10 mouse cellular contexts compared by ENCODE assay signal in genomic region chr17:81481843-81482490, GRCm38 (mm10). TPM values are rescaled to one million over a fixed set of nuclear protein-coding genes. Genes with fewer than 3 reads are reported as not detected.
DNase-seq lines count a peak whose midpoint lies in the region; ATAC-seq lines count a peak whose summit lies in the region.
"Had no signal": no experiment of that assay in that cellular context is flagged by ENCODE, and none has a peak within 500 bp of the region (broad histone marks: within the 10 kb centered on the region; RNA-seq: fewer than 3 reads in every experiment).

No protein-coding gene starts in this region.

- H3K27ac ChIP-seq in forebrain, embryonic 10.5 days = no peak overlapping the region
- H3K27ac ChIP-seq in forebrain, embryonic 12.5 days = no peak overlapping the region
- H3K27ac ChIP-seq in midbrain, embryonic 13.5 days = 0 out of 2 replicates have a peak overlapping the region, but pooled peaks have one; percentile 9
- H3K27ac ChIP-seq: lung, embryonic 15.5 days had no signal

- H3K4me3 ChIP-seq in forebrain, embryonic 10.5 days = no peak overlapping the region
- no peak overlapping the region for H3K4me3 ChIP-seq in forebrain, embryonic 12.5 days (replicated peaks)
- no peak overlapping the region for H3K4me3 ChIP-seq in midbrain, embryonic 13.5 days (replicated peaks)
- H3K4me3 ChIP-seq: lung, embryonic 15.5 days had no signal

- peak; percentile 18 for DNase-seq in forebrain, embryonic 10.5 days (ENCODE audit: extremely low spot score, low spot score)
- peak; percentile 82 to 83 for DNase-seq in cerebellum, postnatal 14 days
- peak; percentile 54 to 75 for DNase-seq in heart, adult 9 months (ENCODE audit: low spot score in 2 of 2)
- DNase-seq in yolk sac, embryonic 10.5 days (ENCODE audit: low spot score) = no peak
- no peak for DNase-seq in kidney, adult 11 months
- DNase-seq in kidney, postnatal 10 days = no peak

- ATAC-seq in forebrain, embryonic 12.5 days (ENCODE audit: low FRiP score) = no peak; the same call in 1 of the 2 replicates
- 0 out of 2 replicates have a peak, but pooled peaks have one; percentile 37 for ATAC-seq in midbrain, embryonic 13.5 days

- peaks cover 32% of the 10 kb centered on the region for H3K27me3 ChIP-seq in forebrain, embryonic 10.5 days (ENCODE audit: poor library complexity, severe bottlenecking)
- H3K27me3 ChIP-seq in forebrain, embryonic 12.5 days = 0 out of 2 replicates have a peak, but pooled peaks cover 3% of the 10 kb centered on the region
- H3K27me3 ChIP-seq in midbrain, embryonic 13.5 days = no peaks in the 10 kb centered on the region
- H3K27me3 ChIP-seq: lung, embryonic 15.5 days had no signal

- no peaks in the 10 kb centered on the region for H3K9me3 ChIP-seq in forebrain, embryonic 10.5 days
- no peaks in the 10 kb centered on the region for H3K9me3 ChIP-seq in forebrain, embryonic 12.5 days
- H3K9me3 ChIP-seq in midbrain, embryonic 13.5 days = no peaks in the 10 kb centered on the region
- H3K9me3 ChIP-seq: lung, embryonic 15.5 days had no signal

- H3K4me1 ChIP-seq in forebrain, embryonic 10.5 days = peaks cover 17% of the 10 kb centered on the region
- H3K4me1 ChIP-seq in forebrain, embryonic 12.5 days = peaks cover 15% of the 10 kb centered on the region
- H3K4me1 ChIP-seq in midbrain, embryonic 13.5 days (replicated peaks) = peaks cover 20% of the 10 kb centered on the region

- WGBS in forebrain, embryonic 10.5 days = 71% methylated on average over 11 of the region's 11 CpGs
- WGBS in forebrain, embryonic 12.5 days = 59% methylated on average over 11 of the region's 11 CpGs
- 56% methylated on average over 11 of the region's 11 CpGs for WGBS in midbrain, embryonic 13.5 days

- H3K36me3 ChIP-seq in forebrain, embryonic 10.5 days (replicated peaks) = no peaks in the 10 kb centered on the region
- no peaks in the 10 kb centered on the region for H3K36me3 ChIP-seq in forebrain, embryonic 12.5 days (replicated peaks)
- no peaks in the 10 kb centered on the region for H3K36me3 ChIP-seq in midbrain, embryonic 13.5 days
- H3K36me3 ChIP-seq: lung, embryonic 15.5 days had no signal

- no peak overlapping the region for H3K9ac ChIP-seq in forebrain, embryonic 12.5 days
- H3K9ac ChIP-seq in midbrain, embryonic 13.5 days (replicated peaks) = no peak overlapping the region
- H3K9ac ChIP-seq: lung, embryonic 15.5 days had no signal

- H3K4me2 ChIP-seq in forebrain, embryonic 12.5 days = no peak overlapping the region
- no peak overlapping the region for H3K4me2 ChIP-seq in midbrain, embryonic 13.5 days (replicated peaks)
- H3K4me2 ChIP-seq: lung, embryonic 15.5 days had no signal

RNA-seq across cellular contexts. Expression of gene Gm11096, which starts 40.4 kb away (rescaled TPM):
- not detected in 2 replicates for polyA plus RNA-seq in forebrain, embryonic 10.5 days (2016; fragmentation: Nextera tagmentation; extraction: Ambion mirVana)
- not detected in 2 replicates for polyA plus RNA-seq in forebrain, embryonic 12.5 days (2016; fragmentation: Nextera tagmentation; extraction: Ambion mirVana)
- polyA plus RNA-seq in midbrain, embryonic 13.5 days (2015; fragmentation: Nextera tagmentation; extraction: Ambion mirVana) = not detected in 2 replicates
- polyA plus RNA-seq: C2C12; lung, embryonic 15.5 days had no signal

Comparison
In these comparisons a context has a peak if more than half of its experiments do, and no peak if none do; other contexts are left out.
1. DNase-seq: peak in forebrain, embryonic 10.5 days (single experiment), cerebellum, postnatal 14 days (2 of 2) and heart, adult 9 months (2 of 2); none in yolk sac, embryonic 10.5 days (single experiment), kidney, adult 11 months (single experiment) and kidney, postnatal 10 days (single experiment).